Mouse (Mus musculus) left cerebral cortex, adult 18-20 months (tissue): ENCODE measurements around the gene Jagn1. TPM values are rescaled to one million over a fixed set of nuclear protein-coding genes. Genes with fewer than 3 reads are reported as not detected.
A peak's percentile ranks its signal among the peaks of the same experiment; 100 is the strongest.

Experiments used
- DNase-seq, 2 experiments: peaks; one replicate each; pipeline ENCODE4 v3.0.0; 2021 to 2022; ENCODE audit warnings: low spot score in 2 of 2, mixed read lengths in 1 of 2
- microRNA-seq, 2 experiments: library from miRNA; unstranded; fragments of <30 nt; microRNA quantifications; one replicate each; pipeline ENCODE4 v1.2.0; 2021
- total RNA-seq, 2 experiments: library from RNA; stranded (reverse); gene quantifications; 2 replicates each; pipeline ENCODE4 v1.2.3; 2021

Gene Jagn1
- total RNA-seq, 2 experiments from 2014 or later = 41.9 to 42.6 TPM

DNA sequence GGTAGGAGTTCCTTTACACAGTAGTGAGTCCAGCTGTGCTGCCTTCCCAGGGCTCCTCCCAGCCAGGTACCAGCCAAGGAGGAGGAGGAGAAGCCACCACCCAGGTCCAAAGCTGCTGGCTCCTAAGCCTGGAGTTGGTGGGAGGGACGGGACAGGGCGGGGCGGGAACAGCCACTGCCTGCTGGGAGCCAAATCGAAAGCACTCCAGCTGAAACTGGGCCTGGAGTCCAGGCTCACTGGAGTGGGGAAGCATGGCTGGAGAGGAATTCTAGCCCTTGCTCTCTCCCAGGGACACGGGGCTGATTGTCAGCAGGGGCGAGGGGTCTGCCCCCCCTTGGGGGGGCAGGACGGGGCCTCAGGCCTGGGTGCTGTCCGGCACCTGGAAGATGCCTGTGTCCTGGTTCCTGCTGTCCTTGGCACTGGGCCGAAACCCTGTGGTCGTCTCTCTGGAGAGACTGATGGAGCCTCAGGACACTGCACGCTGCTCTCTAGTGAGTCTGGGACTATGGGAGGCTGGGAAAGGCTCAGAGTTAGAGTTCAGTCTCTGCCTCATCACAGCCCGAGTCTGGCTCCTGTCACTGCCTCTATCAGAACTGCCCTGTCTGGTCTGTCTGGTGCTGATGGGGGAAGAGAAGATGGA is 29.0 kb downstream of the Jagn1 start, which contains the start of gene Il17rc:
Il17rc (plus strand) TSS at position 131 of the 640 bp plus-strand sequence.
- DNase-seq = no peak

- no peak for DNase-seq
Measured at GRCm38 (mm10) chr6:113472061-113472460, 29.7 kb downstream of the Jagn1 start.

DNA sequence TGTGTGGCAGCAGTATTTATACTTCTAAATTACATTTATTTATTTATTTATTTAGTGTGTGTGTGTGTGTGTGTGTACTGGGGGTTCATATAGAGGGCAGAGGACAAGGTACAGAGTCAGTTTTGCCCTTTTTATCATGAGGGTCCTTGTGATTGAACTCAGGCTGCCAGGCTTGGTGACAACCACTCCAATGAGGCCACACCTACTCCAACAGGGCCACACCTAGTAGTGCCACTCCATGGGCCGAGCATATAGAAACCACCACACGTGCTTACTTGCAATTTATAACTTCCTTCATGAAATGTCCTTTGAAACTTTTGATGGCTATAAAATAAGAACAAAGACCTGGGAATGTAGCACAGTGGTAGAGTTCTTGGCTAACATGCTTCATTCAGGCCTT is 30.9 kb downstream of the Jagn1 start:
- DNase-seq = no peak

- DNase-seq = no peak
Measured at GRCm38 (mm10) chr6:113473715-113474114, 31.3 kb downstream of the Jagn1 start.

GRCm38 (mm10) chr6:113477353-113477752 is 35.0 kb downstream of the Jagn1 start:
- DNase-seq = no peak

DNA sequence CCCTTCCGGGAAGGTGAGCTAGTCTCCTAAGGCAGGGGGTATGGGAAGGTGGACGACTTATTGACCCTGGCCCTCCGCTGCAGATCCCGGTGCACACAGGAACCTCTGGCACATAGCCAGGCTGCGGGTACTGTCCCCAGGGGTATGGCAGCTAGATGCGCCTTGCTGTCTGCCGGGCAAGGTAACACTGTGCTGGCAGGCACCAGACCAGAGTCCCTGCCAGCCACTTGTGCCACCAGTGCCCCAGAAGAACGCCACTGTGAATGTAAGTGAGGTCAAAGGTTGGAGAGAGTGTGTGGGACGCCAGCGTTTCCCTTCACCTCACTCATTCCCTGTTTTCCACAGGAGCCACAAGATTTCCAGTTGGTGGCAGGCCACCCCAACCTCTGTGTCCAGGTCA is 36.5 kb downstream of the Jagn1 start:
- no peak for DNase-seq

- DNase-seq = no peak
Measured at GRCm38 (mm10) chr6:113480555-113481373, 38.4 kb downstream of the Jagn1 start.

DNA sequence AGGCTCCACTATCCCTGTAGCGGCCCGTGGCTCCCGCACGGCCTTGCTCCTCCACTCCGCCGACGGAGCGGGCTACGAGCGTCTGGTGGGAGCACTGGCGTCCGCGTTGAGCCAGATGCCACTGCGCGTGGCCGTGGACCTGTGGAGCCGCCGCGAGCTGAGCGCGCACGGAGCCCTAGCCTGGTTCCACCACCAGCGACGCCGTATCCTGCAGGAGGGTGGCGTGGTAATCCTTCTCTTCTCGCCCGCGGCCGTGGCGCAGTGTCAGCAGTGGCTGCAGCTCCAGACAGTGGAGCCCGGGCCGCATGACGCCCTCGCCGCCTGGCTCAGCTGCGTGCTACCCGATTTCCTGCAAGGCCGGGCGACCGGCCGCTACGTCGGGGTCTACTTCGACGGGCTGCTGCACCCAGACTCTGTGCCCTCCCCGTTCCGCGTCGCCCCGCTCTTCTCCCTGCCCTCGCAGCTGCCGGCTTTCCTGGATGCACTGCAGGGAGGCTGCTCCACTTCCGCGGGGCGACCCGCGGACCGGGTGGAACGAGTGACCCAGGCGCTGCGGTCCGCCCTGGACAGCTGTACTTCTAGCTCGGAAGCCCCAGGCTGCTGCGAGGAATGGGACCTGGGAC is 40.2 kb downstream of the Jagn1 start:
- peak in 1 of 2 experiments; percentile 55 for DNase-seq

DNA sequence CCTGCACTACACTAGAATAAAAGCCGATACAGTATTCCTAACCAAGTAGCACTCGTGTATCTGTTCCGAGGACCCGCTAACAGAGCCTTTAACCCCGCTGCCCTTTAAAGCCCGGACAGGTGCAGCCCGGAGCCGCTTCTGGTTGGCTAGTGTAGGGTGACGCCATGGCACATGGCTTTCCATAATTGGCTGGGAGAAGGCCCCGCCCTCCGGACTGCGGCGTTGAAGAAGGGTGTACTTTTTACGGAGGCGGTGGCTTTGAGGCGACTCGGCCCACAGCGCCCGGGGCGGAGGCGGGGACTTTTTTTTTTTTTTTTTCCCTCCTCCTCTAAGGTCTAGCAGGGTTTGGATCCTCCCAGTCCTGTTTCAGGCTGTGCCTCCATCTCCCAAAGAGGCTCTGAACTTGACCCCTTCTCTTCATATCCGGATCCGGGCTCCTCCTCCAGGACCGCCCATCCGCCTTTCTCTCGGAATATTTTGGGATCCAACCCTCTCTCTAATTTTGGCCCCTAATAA is 40.8 kb downstream of the Jagn1 start, which contains the start of gene Creld1:
Creld1 (plus strand) TSS at position 198 of the 516 bp plus-strand sequence.
- DNase-seq = peak; percentile 90 to 93

DNA sequence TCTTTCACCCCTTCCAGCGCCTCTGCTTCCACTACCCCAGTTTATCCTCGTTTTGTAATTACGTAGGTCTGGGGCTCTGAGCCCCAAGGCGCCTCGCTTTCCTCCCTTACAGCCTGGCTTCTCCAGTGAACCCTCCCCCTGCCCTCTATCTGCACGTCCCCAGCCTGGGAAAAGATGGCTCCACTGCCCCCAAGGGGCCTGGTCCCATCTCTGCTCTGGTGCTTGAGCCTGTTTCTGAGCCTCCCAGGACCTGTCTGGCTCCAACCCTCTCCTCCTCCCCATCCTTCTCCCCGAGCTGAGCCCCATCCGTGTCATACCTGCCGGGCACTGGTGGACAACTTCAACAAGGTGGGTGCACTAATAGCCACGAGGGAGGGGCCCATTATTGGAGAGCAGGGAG is 41.4 kb downstream of the Jagn1 start:
- DNase-seq = no peak

GRCm38 (mm10) chr6:113487125-113487576 is 44.8 kb downstream of the Jagn1 start:
- DNase-seq = no peak

DNA sequence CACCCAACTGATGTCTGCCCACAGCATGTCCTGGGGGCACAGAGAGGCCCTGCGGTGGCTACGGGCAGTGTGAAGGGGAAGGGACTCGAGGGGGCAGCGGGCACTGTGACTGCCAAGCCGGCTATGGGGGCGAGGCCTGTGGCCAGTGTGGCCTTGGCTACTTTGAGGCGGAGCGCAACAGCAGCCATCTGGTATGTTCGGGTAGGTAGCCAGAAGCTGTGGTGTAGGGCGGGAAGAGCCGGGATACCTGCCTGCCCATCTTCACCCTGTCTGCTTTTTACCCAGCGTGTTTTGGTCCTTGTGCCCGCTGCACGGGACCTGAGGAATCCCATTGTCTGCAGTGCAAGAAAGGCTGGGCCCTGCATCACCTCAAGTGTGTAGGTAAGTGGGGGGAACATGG is 47.0 kb downstream of the Jagn1 start:
- no peak for DNase-seq

DNA sequence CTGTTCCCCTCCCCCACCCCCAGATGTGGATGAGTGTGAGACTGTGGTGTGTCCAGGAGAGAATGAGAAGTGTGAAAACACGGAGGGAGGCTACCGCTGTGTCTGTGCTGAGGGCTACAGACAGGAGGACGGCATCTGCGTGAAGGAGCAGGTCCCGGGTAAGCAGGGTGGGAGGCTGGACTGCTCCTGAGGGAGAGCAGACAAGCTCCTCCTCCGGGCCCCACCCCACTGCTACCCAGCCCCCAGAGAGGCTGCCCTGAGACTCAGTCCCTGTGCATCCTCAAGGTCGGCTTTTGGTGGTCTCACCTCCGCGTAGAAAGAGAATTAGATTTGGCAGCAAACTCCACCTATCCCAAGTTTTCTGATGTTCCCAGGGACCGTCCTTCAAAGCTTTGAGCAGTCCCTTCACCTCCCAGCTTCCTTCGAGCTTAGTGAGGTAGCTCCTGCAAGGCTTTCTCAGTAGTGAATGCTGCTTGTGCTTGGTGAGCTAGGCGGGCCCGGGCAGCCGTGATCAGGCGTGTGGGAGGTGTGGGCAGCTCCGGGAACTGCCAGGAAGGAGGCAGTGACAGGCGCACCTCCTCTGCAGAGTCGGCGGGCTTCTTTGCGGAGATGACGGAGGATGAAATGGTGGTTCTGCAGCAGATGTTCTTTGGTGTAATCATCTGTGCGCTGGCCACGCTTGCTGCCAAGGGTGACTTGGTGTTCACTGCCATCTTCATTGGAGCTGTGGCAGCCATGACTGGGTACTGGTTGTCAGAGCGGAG is 49.9 kb downstream of the Jagn1 start:
- DNase-seq = peak; percentile 70 to 82

- DNase-seq = peak; percentile 62 to 72
Measured at GRCm38 (mm10) chr6:113494258-113494788, 52.0 kb downstream of the Jagn1 start.

- no peak for DNase-seq
Measured at GRCm38 (mm10) chr6:113495071-113495675, 52.8 kb downstream of the Jagn1 start.

Small RNA genes within 50 kb of the gene (microRNA-seq; reads per million reads assigned to microRNA genes)
- 0 reads per million in 2 experiments for gene Gm24387

Other genes with a start within 250 kb of the Jagn1 start
- 10 to 100 TPM; 70.8 to 71.8 TPM for gene Lhfpl4, start 247.2 kb upstream of the Jagn1 start, total RNA-seq
- 10 to 100 TPM; 13.8 to 18.4 TPM for gene Mtmr14, start 204.7 kb upstream of the Jagn1 start, total RNA-seq
- 10 to 100 TPM; 67.8 to 89.1 TPM for gene Cpne9, start 160.3 kb upstream of the Jagn1 start, total RNA-seq
- 10 to 100 TPM; 29.1 to 31.2 TPM for gene Brpf1, start 135.4 kb upstream of the Jagn1 start, total RNA-seq
- gene Ogg1, start 115.6 kb upstream of the Jagn1 start, total RNA-seq = 1 to 10 TPM; 7.4 to 7.9 TPM
- gene Camk1, start 98.6 kb upstream of the Jagn1 start, total RNA-seq = 100 to 1,000 TPM; 124 to 128 TPM
- gene Tada3, start 64.7 kb upstream of the Jagn1 start, total RNA-seq = 10 to 100 TPM; 46.8 to 53.7 TPM
- 100 to 1,000 TPM; 256 to 267 TPM for gene Arpc4, start 64.5 kb upstream of the Jagn1 start, total RNA-seq
- 10 to 100 TPM; 11.2 to 12.5 TPM for gene Ttll3, start 53.3 kb upstream of the Jagn1 start, total RNA-seq
- 10 to 100 TPM; 14.7 to 19.8 TPM for gene Rpusd3, start 23.2 kb upstream of the Jagn1 start, total RNA-seq
- gene Cidec, start 6.8 kb upstream of the Jagn1 start, total RNA-seq = not detected
- gene Il17re, start 15.9 kb downstream of the Jagn1 start, total RNA-seq = under 1 TPM; 0.28 to 0.56 TPM
- 1 to 10 TPM; 4.9 to 8.2 TPM for gene Il17rc, start 28.9 kb downstream of the Jagn1 start, total RNA-seq
- 100 to 1,000 TPM; 112 to 116 TPM for gene Creld1, start 40.7 kb downstream of the Jagn1 start, total RNA-seq
- 10 to 100 TPM; 52.8 to 54.9 TPM for gene Prrt3, start 59.4 kb downstream of the Jagn1 start, total RNA-seq
- 10 to 100 TPM; 71.8 to 77.6 TPM for gene Emc3, start 89.1 kb downstream of the Jagn1 start, total RNA-seq
- gene Fancd2, start 89.1 kb downstream of the Jagn1 start, total RNA-seq = 1 to 10 TPM; 1.5 to 2.2 TPM
- not detected for gene Fancd2os, start 158.1 kb downstream of the Jagn1 start, total RNA-seq
- 100 to 1,000 TPM; 210 to 217 TPM for gene Brk1, start 162.2 kb downstream of the Jagn1 start, total RNA-seq
- 10 to 100 TPM; 35.3 to 46.6 TPM for gene Vhl, start 181.4 kb downstream of the Jagn1 start, total RNA-seq
- 10 to 100 TPM; 23.5 to 25.4 TPM for gene Irak2, start 195.9 kb downstream of the Jagn1 start, total RNA-seq